Mouse (Mus musculus): Measurements from ENCODE around the gene Espl1. TPM values are rescaled to one million over a fixed set of nuclear protein-coding genes. Genes with fewer than 3 reads are reported as not detected.
A peak's percentile ranks its signal among the peaks of the same experiment; 100 is the strongest.

Gene Espl1
- polyA plus RNA-seq, 1 experiment from 2014 or later, result 10.9 TPM

DNA sequence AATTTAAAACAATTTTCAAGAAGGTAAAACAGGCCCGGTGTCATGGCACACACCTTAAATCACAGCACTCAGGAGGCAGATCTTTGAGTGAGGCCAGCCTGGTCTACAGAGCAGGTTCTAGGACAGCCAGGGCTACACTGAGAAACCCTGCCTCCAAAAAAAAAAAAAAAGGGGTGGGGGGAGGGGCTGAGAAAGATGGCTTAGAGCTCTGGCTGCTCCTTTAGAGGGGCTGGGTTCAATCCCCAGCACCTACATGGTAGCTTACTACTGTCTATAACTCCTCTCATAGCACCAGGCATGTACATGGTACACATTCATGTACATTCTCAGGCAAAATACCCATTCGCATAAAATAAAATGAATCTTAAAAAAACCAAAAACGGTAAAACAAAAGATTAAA is 48.4 kb downstream of the Espl1 start:
- no peaks in the 10 kb centered on the region; the same call in 1 of the 2 replicates for H3K4me1 ChIP-seq (replicated peaks; ENCODE audit: control insufficient read depth, insufficient read depth, low read length)
- H3K4me3 ChIP-seq (replicated peaks; ENCODE audit: low read length), result no peak overlapping the region
- H3K9me3 ChIP-seq (ENCODE audit: control insufficient read depth, low read length), result no peaks in the 10 kb centered on the region
- no peaks in the 10 kb centered on the region for H3K36me3 ChIP-seq (ENCODE audit: control insufficient read depth, insufficient read depth)
- no peaks in the 10 kb centered on the region for H3K27me3 ChIP-seq (replicated peaks; ENCODE audit: control insufficient read depth, insufficient read depth, low read length)
- no peak overlapping the region for H3K9ac ChIP-seq (replicated peaks; ENCODE audit: low read depth, low read length)
- WGBS, result 97% methylated on average over 3 of the region's 3 CpGs
- no peak overlapping the region for H3K4me2 ChIP-seq (ENCODE audit: low read length)
- H3K27ac ChIP-seq (ENCODE audit: low read length), result no peak overlapping the region
- ATAC-seq, result no peak

DNA sequence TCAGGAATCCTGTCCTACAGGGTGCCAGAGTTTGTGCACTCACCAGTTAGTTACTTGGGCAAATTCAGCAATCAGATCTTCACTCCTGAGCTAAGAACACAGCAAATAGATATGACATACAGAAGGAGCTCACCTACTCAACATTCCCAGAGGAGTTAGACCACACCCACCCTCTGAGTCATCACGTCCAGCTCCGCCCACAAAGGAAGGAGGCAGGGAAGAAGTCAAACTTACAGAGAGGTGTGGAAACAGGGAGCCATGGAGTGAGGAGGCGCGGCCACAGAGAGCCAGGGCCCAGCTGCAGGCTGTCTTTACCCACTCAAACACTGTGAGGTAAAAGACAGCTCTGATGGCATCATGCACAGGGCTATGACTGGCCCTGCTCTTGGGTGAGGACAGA is 50.4 kb downstream of the Espl1 start:
- H3K9ac ChIP-seq (replicated peaks; ENCODE audit: low read depth, low read length), result no peak overlapping the region
- no peaks in the 10 kb centered on the region for H3K36me3 ChIP-seq (ENCODE audit: control insufficient read depth, insufficient read depth)
- ATAC-seq, result no peak
- H3K27ac ChIP-seq (ENCODE audit: low read length), result no peak overlapping the region
- 82% methylated on average over 4 of the region's 4 CpGs for WGBS
- H3K4me2 ChIP-seq (ENCODE audit: low read length), result no peak overlapping the region
- H3K4me1 ChIP-seq (replicated peaks; ENCODE audit: control insufficient read depth, insufficient read depth, low read length), result peaks cover 11% of the 10 kb centered on the region
- no peaks in the 10 kb centered on the region for H3K27me3 ChIP-seq (replicated peaks; ENCODE audit: control insufficient read depth, insufficient read depth, low read length)
- no peak overlapping the region for H3K4me3 ChIP-seq (replicated peaks; ENCODE audit: low read length)
- no peaks in the 10 kb centered on the region for H3K9me3 ChIP-seq (ENCODE audit: control insufficient read depth, low read length)

GRCm38 (mm10) chr15:102350138-102350941 is 54.3 kb downstream of the Espl1 start, which contains the start of gene Aaas:
TSS of gene Aaas (minus strand) at chr15:102350771.
- Histone ChIP-seq H3K9ac (replicated peaks; ENCODE audit: low read depth, low read length) (peak within 1 kb of the TSS; percentile 58), H3K9me3 (ENCODE audit: control insufficient read depth, low read length) (no peaks in the 10 kb centered on the region), H3K27ac (ENCODE audit: low read length) (peak within 1 kb of the TSS; percentile 46), H3K27me3 (replicated peaks; ENCODE audit: control insufficient read depth, insufficient read depth, low read length) (no peaks in the 10 kb centered on the region), H3K4me3 (replicated peaks; ENCODE audit: low read length) (peak within 1 kb of the TSS; percentile 54), H3K36me3 (ENCODE audit: control insufficient read depth, insufficient read depth) (no peaks in the 10 kb centered on the region), H3K4me2 (ENCODE audit: low read length) (peak within 1 kb of the TSS; percentile 84), H3K4me1 (replicated peaks; ENCODE audit: control insufficient read depth, insufficient read depth, low read length) (peaks cover 16% of the 10 kb centered on the region)
- peak; percentile 93 for ATAC-seq
- WGBS, result under 1% methylated on average over 56 of the region's 56 CpGs

DNA sequence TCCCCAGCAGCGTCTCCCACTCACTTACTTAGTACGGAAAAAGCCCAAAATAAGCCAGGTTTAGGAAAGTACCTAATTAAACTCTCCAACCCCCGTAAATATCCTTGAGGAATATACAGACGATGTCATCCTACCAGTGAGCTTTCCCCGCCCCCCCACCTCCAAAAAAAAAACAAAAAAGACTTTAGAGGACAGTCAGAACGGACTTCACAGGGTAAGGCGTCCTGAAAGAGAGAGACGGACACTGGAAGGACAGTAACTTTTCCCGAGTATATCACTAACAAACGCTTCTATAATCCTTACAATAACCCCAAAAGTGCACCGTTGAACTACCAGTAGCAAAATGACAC is 54.9 kb downstream of the Espl1 start:
- no peaks in the 10 kb centered on the region for H3K9me3 ChIP-seq (ENCODE audit: control insufficient read depth, low read length)
- peak overlapping the region; percentile 54 for H3K4me3 ChIP-seq (replicated peaks; ENCODE audit: low read length)
- no peaks in the 10 kb centered on the region for H3K27me3 ChIP-seq (replicated peaks; ENCODE audit: control insufficient read depth, insufficient read depth, low read length)
- 9% methylated on average over 11 of the region's 11 CpGs for WGBS
- peak overlapping the region; percentile 41 for H3K9ac ChIP-seq (replicated peaks; ENCODE audit: low read depth, low read length)
- H3K27ac ChIP-seq (ENCODE audit: low read length), result no peak overlapping the region
- peak overlapping the region; percentile 84 for H3K4me2 ChIP-seq (ENCODE audit: low read length)
- H3K4me1 ChIP-seq (replicated peaks; ENCODE audit: control insufficient read depth, insufficient read depth, low read length), result peaks cover 21% of the 10 kb centered on the region
- no peaks in the 10 kb centered on the region for H3K36me3 ChIP-seq (ENCODE audit: control insufficient read depth, insufficient read depth)
- ATAC-seq, result peak; percentile 32

DNA sequence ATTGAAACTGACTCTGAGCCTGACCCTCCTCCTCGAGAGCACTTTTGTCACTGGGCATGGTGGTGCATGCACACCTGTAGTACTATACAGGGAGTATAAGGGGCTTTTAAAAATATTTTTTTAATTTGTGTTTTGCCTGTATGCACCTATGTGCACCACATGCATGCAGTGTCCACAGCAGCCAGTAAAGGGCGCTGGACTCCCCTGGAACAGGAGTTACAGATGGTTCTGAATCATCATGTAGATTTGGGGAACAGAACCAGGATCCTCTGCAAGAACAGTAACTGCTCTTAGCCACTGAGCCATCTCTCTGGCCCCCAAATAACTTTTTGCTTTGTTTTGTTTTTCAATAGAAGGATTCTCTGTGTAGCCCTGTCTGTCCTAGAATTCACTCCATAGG is 56.1 kb downstream of the Espl1 start:
- 57% methylated on average over 2 of the region's 2 CpGs for WGBS
- no peaks in the 10 kb centered on the region for H3K36me3 ChIP-seq (ENCODE audit: control insufficient read depth, insufficient read depth)
- H3K4me2 ChIP-seq (ENCODE audit: low read length), result no peak overlapping the region
- H3K9me3 ChIP-seq (ENCODE audit: control insufficient read depth, low read length), result no peaks in the 10 kb centered on the region
- H3K4me3 ChIP-seq (replicated peaks; ENCODE audit: low read length), result no peak overlapping the region
- peaks cover 11% of the 10 kb centered on the region for H3K27me3 ChIP-seq (replicated peaks; ENCODE audit: control insufficient read depth, insufficient read depth, low read length)
- H3K9ac ChIP-seq (replicated peaks; ENCODE audit: low read depth, low read length), result no peak overlapping the region
- no peak for ATAC-seq
- no peak overlapping the region for H3K27ac ChIP-seq (ENCODE audit: low read length)
- H3K4me1 ChIP-seq (replicated peaks; ENCODE audit: control insufficient read depth, insufficient read depth, low read length), result peaks cover 22% of the 10 kb centered on the region

DNA sequence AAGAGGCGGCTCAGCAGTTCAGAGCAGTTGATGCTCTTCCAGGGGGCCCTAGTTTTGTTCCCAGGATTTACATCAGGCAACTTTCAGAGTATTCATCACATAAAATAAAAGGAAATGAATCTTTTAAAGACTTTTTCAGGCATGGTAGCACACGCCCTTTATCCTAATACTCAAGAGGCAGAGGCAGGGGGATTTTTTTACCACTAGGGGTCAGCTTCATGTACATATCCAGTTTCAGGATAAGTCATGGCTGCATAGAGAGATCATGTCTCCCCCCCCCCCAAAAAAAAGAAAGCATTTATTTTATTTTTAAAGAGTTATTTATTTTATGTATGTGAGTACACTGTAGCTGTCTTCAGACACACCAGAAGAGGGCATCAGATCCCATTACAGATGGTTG is 57.9 kb downstream of the Espl1 start:
- Histone ChIP-seq H3K27me3 (replicated peaks; ENCODE audit: control insufficient read depth, insufficient read depth, low read length) (peaks cover 27% of the 10 kb centered on the region), H3K9me3 (ENCODE audit: control insufficient read depth, low read length) (no peaks in the 10 kb centered on the region), H3K4me2 (ENCODE audit: low read length) (no peak overlapping the region), H3K4me1 (replicated peaks; ENCODE audit: control insufficient read depth, insufficient read depth, low read length) (peaks cover 29% of the 10 kb centered on the region), H3K9ac (replicated peaks; ENCODE audit: low read depth, low read length) (no peak overlapping the region), H3K27ac (ENCODE audit: low read length) (no peak overlapping the region), H3K36me3 (ENCODE audit: control insufficient read depth, insufficient read depth) (no peaks in the 10 kb centered on the region), H3K4me3 (replicated peaks; ENCODE audit: low read length) (no peak overlapping the region)
- WGBS, result 79% methylated on average over 2 of the region's 2 CpGs
- ATAC-seq, result no peak

GRCm38 (mm10) chr15:102355134-102355870 is 59.2 kb downstream of the Espl1 start:
- Histone ChIP-seq H3K4me1 (replicated peaks; ENCODE audit: control insufficient read depth, insufficient read depth, low read length) (peaks cover 23% of the 10 kb centered on the region), H3K9ac (replicated peaks; ENCODE audit: low read depth, low read length) (peak overlapping the region; percentile 65), H3K9me3 (ENCODE audit: control insufficient read depth, low read length) (no peaks in the 10 kb centered on the region), H3K27me3 (replicated peaks; ENCODE audit: control insufficient read depth, insufficient read depth, low read length) (peaks cover 30% of the 10 kb centered on the region), H3K4me3 (replicated peaks; ENCODE audit: low read length) (peak overlapping the region; percentile 51), H3K27ac (ENCODE audit: low read length) (no peak overlapping the region), H3K36me3 (ENCODE audit: control insufficient read depth, insufficient read depth) (no peaks in the 10 kb centered on the region), H3K4me2 (ENCODE audit: low read length) (peak overlapping the region; percentile 90)
- under 1% methylated on average over 49 of the region's 49 CpGs for WGBS
- ATAC-seq, result peak; percentile 55

DNA sequence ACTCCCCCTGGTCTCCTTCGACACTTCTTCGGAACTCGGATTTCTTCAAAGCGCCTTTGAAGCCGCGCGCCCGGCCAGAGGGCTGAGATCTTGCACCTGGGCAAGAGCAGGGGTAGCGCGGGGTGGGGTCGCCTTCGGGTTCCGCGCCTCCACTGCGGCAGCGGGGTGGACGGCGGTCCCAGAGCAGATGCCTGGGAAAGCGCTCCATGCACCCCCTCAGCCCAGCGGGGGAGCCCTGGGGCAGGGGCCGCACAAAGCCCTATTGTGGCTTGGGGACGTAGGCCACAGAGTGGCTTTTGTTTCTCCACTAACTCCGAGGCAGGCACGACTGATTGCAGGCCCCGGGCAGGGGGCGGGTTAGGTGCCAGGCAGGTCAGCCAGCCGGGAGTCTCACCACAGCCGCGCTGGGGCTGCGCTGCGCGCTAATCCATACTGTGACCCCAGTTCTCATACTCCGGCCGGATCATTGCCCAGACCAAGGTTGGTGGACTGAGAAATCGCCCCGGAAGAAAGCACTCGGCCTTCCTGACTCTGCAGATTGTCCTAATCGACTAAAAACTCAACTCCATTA is 59.9 kb downstream of the Espl1 start:
- Histone ChIP-seq H3K9ac (replicated peaks; ENCODE audit: low read depth, low read length) (peak overlapping the region; percentile 65), H3K27ac (ENCODE audit: low read length) (no peak overlapping the region), H3K4me2 (ENCODE audit: low read length) (peak overlapping the region; percentile 90), H3K4me1 (replicated peaks; ENCODE audit: control insufficient read depth, insufficient read depth, low read length) (peaks cover 22% of the 10 kb centered on the region), H3K27me3 (replicated peaks; ENCODE audit: control insufficient read depth, insufficient read depth, low read length) (peaks cover 30% of the 10 kb centered on the region), H3K36me3 (ENCODE audit: control insufficient read depth, insufficient read depth) (no peaks in the 10 kb centered on the region), H3K4me3 (replicated peaks; ENCODE audit: low read length) (peak overlapping the region; percentile 51), H3K9me3 (ENCODE audit: control insufficient read depth, low read length) (no peaks in the 10 kb centered on the region)
- WGBS, result 1% methylated on average over 38 of the region's 38 CpGs
- ATAC-seq, result peak; percentile 36
